Mouse (Mus musculus) MN1 (cell line): ENCODE results near the gene Btnl1.

Experiments
- DNase-seq: peaks from one replicate; pipeline ENCODE4 v3.0.0-alpha.2; 2016; ENCODE audit warnings: low spot score

Btnl1 gene

GRCm38 (mm10) chr17:34386656-34387055 lies 9.7 kb downstream of the Btnl1 start:
- no peak for DNase-seq

GRCm38 (mm10) chr17:34388513-34388912 lies 11.6 kb downstream of the Btnl1 start:
- no peak for DNase-seq

GRCm38 (mm10) chr17:34391507-34391906 lies 14.6 kb downstream of the Btnl1 start:
- DNase-seq, result no peak

GRCm38 (mm10) chr17:34392321-34392720 lies 15.4 kb downstream of the Btnl1 start:
- DNase-seq, result no peak

GRCm38 (mm10) chr17:34397357-34397756 lies 20.4 kb downstream of the Btnl1 start:
- no peak for DNase-seq

- DNase-seq, result no peak
Measured at GRCm38 (mm10) chr17:34398058-34398710, 21.3 kb downstream of the Btnl1 start.

- no peak for DNase-seq
Measured at GRCm38 (mm10) chr17:34398711-34399393, 21.9 kb downstream of the Btnl1 start, which contains the start of gene BC051142. Gene BC051142, plus strand, starts transcription at chr17:34398820.

- no peak for DNase-seq
Measured at GRCm38 (mm10) chr17:34399394-34399715, 22.4 kb downstream of the Btnl1 start.

GRCm38 (mm10) chr17:34411117-34411516 lies 34.2 kb downstream of the Btnl1 start:
- peak; percentile 16 for DNase-seq

GRCm38 (mm10) chr17:34420014-34420413 lies 43.1 kb downstream of the Btnl1 start:
- DNase-seq, result no peak

GRCm38 (mm10) chr17:34427597-34427996 lies 50.7 kb downstream of the Btnl1 start:
- no peak for DNase-seq
